Mouse (Mus musculus) yolk sac, embryonic 10.5 days (tissue): ENCODE results near the gene Atp8b4.
"Not testable (repeated sequence)": the region's sequence is repeated elsewhere in the genome, so short reads cannot be mapped to it uniquely, and the experiment has no call there.

Source experiments
- DNase-seq: peaks from one replicate; pipeline ENCODE4 v3.0.0-alpha.2; 2017; ENCODE audit warnings: low spot score

Atp8b4 gene

DNA sequence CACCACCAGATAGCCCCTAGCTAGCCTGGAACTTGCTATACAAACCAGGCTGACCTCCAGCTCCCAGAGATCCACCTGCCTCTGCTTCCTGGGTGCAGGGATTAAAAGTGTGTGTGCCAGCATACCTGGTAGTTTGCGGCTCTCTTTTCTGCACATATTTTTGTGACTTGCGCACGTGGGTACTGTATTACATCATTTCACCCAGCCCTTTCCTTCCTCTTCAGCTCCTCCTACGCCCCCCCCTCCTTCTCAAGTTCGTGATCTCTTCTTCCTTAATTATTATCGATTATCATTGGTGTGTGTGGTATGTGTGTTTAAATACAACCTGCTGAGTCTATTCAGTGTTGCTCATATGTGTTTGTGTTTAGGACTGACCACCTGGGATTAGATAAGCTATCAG, at the start of gene Atp8b4:
Gene Atp8b4 (minus strand): TSS at position 154 of the 400 bp plus-strand sequence.
- no peak for DNase-seq

DNA sequence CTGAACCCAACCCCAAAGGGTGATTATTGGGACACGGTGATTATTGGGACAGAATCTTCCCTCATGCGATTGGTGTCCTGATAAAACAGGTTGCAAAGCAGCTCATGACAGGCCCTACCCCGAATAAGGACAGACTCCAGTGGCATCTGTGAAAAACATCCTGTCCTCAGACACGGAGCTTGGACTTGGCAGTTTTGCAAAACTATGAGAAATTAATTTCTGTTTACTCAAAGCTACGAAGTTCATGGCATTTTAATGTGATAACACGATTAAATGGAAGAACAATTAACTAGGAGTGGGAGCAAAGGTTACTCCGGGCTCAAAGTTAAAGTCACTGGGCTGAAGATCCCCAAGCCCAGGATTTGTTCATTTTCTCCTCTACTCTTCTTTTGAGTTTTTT, 49.2 kb upstream of the Atp8b4 start:
- no peak for DNase-seq

DNA sequence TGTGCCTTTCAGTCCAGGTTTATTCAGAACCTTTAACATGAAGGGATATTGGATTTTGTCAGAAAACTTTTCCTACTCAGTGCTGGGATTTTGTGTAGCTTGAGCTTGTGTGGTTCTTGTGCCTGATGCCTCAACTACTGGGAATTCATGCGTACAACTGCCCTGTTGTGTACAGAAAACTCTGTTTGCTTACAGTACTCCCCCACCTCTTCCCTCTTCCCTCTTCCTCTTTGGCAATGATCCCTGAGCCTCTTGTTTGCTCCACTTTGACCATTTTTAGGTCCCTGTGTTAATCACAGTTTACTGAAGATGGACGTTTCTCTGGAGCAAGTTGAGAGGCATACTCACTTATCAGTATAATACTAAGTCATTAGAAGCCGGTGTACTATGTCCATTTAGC, 45.9 kb upstream of the Atp8b4 start:
- no peak for DNase-seq

DNA sequence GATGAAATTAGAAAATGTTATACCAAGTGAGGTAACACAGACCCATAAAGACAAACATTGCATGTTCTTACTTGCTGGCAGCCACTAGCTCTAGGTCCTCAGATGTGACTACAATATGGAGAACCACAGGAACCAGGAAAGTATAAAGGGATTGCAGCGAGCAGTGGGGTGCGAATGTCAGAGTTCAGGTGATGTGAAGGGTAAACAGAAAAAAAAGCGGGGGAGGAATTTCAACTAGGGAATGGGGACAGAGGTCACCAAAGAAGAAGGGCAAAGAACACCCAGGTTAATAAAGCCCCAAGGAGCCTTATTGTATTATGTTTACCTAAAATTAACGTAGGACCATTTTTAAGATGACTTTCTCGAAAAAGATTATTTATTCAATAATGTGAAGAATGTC, 44.8 kb upstream of the Atp8b4 start:
- DNase-seq = peak; percentile 36

- DNase-seq = no peak
Observed at GRCm38 (mm10) chr2:126542211-126542610, 41.7 kb upstream of the Atp8b4 start.

- no peak for DNase-seq
Observed at GRCm38 (mm10) chr2:126540390-126540925, 40.0 kb upstream of the Atp8b4 start.

GRCm38 (mm10) chr2:126537654-126538053, 37.2 kb upstream of the Atp8b4 start:
- no peak for DNase-seq

DNA sequence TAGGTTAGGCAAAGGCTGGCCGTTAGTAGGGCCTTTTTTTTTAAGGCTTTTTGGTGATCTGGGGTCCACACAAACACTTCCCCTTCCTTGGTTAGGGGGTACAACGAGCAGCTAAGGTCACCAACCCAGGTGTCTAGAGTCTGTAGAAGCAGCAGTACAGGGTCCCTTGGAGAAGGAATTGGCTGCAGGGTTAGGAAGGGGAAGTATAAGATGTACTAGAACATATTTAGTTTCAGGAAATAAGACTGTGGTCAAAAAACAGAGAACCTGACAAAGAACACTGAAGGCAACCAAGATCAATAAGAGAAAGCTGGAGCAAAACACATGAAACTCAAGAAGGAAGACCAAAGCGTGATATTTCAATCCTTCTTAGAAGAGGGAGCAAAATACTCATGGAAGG, 30.1 kb upstream of the Atp8b4 start:
- DNase-seq = no peak

DNA sequence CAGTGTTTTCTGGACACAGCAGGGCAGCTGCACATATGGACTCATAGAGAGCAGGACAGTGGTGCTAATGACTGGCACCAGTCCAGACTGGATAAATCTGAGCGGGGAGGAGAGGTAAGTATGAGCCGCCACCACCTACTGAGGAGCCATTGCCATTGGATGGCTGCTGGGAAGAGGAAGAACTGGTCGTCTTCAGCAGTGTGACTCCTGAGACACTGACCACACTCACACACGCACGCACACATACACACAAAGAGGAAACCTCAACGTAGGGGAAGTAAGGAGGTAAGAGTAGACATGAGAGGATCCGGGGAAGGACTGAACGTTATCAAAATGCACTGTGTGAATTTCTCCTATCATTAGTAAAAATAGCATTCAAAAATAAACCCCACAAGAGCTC, 27.0 kb upstream of the Atp8b4 start:
- DNase-seq = no peak

DNA sequence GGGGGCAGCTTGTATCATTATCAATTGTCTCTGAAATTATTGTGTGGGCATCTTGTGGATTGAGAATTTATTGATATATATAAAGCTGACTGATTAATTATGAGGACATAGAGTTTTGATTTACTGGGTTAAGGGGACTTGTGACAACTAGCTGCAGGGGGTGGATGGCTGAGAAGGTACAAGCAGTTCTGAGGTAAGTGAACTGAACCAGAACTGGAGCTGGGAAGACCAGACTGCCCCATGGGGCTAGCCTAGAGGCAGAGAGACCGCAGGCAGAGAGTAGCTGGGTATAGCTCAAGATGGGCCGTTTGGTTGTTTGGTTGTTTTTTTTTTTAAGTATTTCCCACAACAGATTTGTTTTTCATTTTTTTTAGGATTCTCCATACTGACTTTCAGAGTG, 23.8 kb upstream of the Atp8b4 start:
- no peak for DNase-seq

- not testable (repeated sequence) for DNase-seq
Observed at GRCm38 (mm10) chr2:126523101-126523745, 22.7 kb upstream of the Atp8b4 start.

GRCm38 (mm10) chr2:126522056-126522455, 21.6 kb upstream of the Atp8b4 start:
- no peak for DNase-seq

DNA sequence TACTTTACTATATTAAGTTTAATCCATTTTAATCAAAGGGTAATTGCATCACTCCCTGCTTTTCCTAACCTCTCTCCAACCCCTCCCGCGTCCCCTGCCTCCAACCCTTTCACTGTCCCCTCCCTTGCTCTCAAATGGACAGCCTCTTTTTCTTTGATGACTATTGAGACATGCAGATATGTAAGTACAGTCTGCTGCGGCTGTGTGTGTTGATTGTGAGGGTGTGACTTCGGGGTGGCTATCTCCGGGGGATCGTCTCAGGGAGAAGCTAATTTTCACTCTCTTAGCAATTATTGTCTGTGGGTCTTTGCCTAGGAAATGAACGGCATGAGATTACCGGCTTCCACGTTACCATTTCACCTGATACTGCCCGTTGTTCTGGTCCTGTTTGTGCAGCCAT, 21.0 kb upstream of the Atp8b4 start:
- no peak for DNase-seq

DNA sequence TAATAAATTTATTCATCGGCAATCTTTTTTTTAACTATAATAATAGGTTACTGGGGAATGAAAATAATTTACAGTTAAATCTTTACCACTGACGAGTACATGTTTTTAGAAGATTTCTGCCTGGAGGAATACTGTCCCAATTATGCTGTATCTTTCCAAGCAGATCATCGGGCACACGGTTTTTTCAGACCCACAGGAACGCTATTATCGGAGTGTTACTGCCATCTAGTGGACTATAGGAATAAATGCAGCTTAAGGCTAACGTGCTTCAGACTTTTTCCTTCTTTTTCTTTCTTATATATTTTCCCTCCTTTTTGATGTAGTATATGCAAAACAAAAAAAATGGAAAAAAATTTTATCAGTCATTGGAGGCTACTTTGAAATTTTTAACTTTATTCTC, 20.4 kb upstream of the Atp8b4 start:
- DNase-seq = no peak

DNA sequence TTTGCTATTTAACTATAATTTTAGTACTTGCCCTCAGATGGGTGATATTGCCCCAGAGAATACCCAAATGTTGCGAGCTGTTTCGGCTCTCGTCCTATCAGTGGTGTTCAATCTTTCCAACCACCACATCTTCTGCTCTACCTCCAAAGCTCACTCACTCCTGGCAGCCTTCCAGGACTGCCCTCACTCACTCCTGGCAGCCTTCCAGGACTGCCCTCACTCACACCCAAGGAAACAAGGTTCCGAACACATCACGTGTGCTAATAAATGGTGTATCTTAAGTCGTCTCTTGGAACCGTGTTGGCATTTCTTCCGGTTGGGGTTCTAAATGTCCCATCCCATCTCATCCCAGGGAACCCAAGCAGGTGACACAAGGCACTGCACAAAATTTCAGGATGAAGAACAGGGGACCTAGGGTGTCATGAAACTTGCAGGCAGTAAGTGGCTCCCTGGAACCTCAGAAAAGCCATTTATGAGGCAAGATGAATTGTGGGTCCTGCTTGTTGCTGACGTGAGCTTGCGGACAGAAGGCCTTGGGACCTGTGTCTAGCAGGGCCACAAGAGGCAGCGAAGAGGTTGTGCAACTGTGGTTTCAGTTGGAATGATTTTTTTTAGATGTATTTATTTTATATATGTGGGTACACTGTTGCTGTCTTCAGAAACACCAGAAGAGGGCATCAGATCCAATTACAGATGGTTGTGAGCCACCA, 19.6 kb upstream of the Atp8b4 start:
- no peak for DNase-seq

DNA sequence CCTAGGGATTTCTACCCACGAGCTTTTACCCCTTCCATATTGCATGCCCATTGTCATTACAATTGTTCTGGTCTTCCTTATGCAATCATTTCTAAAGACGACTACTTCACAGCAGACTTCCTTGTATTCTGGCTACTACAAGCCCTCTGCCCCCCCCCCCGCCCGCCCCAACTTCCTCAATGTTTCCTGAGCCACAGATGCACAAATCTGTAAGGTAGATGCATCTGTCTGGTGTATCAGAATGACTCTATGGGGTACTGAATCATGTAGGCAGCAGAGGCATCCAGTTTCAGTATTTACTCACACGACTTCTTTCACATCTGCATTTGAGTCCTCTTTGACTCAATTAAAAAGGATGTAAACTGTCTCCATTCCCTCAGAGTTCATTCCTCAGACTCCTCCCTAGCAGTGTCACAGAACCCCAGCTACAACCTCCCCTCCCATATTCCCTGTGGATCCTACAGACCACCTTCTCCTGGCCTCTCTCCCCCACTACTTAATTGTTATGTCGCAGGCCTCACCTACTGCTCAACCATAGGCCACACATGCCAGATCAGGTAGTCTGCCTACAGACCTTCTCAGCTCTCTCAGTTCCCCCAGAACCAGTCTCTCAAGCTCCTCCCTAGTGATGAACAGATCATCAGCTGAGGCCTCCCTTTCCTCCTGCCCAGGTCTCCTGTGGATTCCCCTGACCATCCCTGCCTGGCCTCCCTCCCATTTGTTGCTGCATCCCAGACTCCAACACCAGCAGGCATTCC, 14.8 kb upstream of the Atp8b4 start:
- no peak for DNase-seq

DNA sequence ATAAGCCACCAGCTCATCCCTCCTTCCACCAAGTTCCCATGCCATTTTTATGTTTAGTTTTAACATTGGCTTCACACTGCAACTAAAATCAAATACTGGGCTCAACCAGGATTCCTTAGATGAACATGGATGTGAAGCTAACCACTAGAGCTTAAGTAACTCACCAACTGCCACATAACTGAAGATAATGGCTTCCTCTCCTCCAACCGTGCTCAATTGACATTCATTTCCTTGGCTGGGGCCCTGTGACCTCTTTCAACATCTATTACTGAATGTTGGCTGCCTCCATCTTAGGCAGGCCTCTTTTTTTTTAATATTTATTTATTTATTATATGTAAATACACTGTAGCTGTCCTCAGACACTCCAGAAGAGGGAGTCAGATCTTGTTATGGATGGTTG, 7.8 kb upstream of the Atp8b4 start:
- DNase-seq = no peak

DNA sequence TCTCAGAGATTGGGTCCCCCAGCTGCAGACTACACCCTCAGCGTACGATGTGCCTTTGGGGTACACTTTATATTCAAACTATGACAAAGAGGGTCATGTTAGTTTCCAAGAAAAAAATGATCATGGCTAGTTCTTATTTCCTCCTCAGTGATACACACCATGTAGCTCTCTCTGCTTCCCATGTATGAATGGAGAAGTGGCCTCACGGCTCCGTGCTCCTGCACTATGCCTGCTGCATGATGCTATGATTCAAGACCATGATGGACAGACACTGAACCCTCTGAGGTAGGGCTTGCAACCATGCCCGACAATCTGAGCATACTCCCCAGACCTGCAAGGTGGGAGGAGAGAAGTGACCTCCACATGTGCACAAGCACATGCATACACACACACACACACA, 7.0 kb upstream of the Atp8b4 start:
- no peak for DNase-seq

GRCm38 (mm10) chr2:126505156-126505555, 4.7 kb upstream of the Atp8b4 start:
- DNase-seq = no peak

DNA sequence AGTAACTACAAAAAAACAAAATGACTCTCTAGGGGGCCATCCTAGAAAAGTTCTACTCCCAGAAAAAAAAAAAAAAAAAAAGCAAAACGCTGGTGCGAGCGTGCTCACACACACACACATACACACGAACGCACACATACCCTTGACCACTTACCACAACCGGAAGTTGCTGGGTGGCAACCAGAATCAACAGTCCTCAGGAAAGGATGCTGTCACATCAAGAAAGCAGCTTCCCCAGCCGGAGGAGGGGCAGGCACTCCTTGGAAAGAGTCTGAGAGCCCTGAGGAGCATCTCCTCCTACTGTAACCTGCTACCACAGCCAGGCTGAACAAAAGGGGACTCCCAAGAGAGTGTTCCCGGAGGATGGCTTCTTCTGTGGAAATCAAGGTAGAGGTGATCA, 744 bp downstream of the Atp8b4 start:
- no peak for DNase-seq

GRCm38 (mm10) chr2:126498761-126499452, 1.6 kb downstream of the Atp8b4 start:
- no peak for DNase-seq

GRCm38 (mm10) chr2:126496838-126497237, 3.6 kb downstream of the Atp8b4 start:
- DNase-seq = no peak
